Mouse (Mus musculus) CH12.LX (cell line): ENCODE measurements around the gene Ecm1.
A peak's percentile ranks its signal among the peaks of the same experiment; 100 is the strongest.

ENCODE experiments used
- CTCF ChIP-seq, 2 experiments: IDR thresholded peaks in 1 of 2; conservative IDR thresholded peaks in 1 of 2; 2 replicates each; pipeline ENCODE4 v1.5.1; 2011 to 2012; ENCODE audit warnings: low read depth in 2 of 2, low read length in 2 of 2, improper control_type of control experiment in 1 of 2, inconsistent platforms in 1 of 2, mild to moderate bottlenecking in 1 of 2, moderate library complexity in 1 of 2
- EP300 ChIP-seq: IDR thresholded peaks from 2 replicates; pipeline ENCODE4 v1.6.1; 2011; ENCODE audit warnings: low read length, improper control_type of control experiment
- IRF4 ChIP-seq: IDR thresholded peaks from 2 replicates; pipeline ENCODE4 v1.6.1; 2014; ENCODE audit warnings: low read depth, mild to moderate bottlenecking, inconsistent platforms, low read length, improper control_type of control experiment
- MAX ChIP-seq: IDR thresholded peaks from 2 replicates; pipeline ENCODE4 v1.6.1; 2011; ENCODE audit warnings: low read length, improper control_type of control experiment
- MEF2A ChIP-seq: IDR thresholded peaks from 2 replicates; pipeline ENCODE4 v1.6.1; 2014; ENCODE audit warnings: low read depth, mild to moderate bottlenecking, inconsistent platforms, low read length, improper control_type of control experiment, borderline replicate concordance
- POLR2A ChIP-seq: IDR thresholded peaks from 2 replicates; pipeline ENCODE4 v1.6.1; 2011; ENCODE audit warnings: low read depth, mild to moderate bottlenecking, improper control_type of control experiment, low read length

GRCm38 (mm10) chr3:95762961-95763360, 23.6 kb upstream of the Ecm1 start:
- TF ChIP-seq EP300 (no peak), CTCF (conservative IDR thresholded peaks at IDR 0.05 in 1 of 2, IDR thresholded peaks at IDR 0.05 in 1 of 2; ENCODE audit: low read depth in 2 of 2, low read length in 2 of 2) (peak in 1 of 2 experiments; percentile 16; a peak in 1 of 4 replicates), MEF2A (no peak), POLR2A (no peak), MAX (no peak), IRF4 (no peak)
